ENCODE assay signal across 8 mouse cellular contexts in the genomic region with DNA sequence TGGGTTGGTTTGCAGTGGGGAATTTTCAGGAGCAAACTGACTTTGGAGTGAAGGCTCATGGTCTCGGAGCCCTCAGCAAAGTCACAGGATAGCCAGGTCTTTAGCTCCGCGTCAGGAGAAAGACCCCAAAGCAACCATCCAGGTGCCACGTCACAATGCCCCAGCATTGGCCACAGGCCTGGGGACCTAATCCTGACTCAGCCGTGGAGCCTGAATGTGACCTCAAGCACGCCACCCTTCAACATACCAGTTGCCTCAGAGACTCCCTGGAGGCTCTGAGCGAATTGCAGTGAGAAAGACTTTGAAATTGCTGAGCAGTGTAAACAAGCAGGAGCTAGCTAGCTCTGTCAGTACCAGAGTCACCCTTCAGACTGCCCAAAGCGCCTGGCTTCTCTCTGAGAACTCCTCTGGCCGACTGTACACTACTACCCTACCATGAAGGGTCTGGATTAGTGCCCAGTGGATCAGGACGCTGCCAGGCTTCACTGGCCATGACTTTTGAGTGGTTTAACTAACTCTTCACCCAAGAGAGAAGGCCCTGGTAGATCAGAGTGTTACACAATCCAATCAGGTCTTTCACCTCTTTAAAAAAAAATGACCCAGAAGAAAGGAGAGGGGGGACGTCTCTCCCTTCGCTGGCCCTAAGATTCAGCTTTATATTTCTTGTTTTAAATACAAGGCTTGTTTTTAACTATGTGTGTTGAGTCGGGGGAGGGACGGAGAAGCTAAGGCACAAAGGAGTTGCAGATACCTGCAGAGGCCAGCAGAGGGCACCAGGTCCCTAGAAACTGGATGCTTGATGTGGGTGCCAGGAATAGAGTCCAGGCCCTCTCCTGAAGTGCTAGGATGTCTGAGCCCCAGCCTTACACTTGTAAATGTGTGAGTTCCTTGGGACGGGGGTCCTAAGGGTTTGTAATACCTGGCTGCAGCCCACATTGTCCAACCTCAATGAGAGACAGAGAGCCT. TPM values are rescaled to one million over a fixed set of nuclear protein-coding genes. Genes with fewer than 3 reads are reported as not detected.
DNase-seq lines count a peak whose midpoint lies in the region; ATAC-seq and TF ChIP-seq lines count a peak whose summit lies in the region.

No protein-coding gene starts in this region.

- TF ChIP-seq CTCF in cerebellum, adult 2 months (IDR thresholded peaks at IDR 0.05; ENCODE audit: borderline replicate concordance, insufficient read depth, low read depth, low read length), result peak; percentile 74
- TF ChIP-seq CTCF in intestine, postnatal 0 days (IDR thresholded peaks at IDR 0.05; ENCODE audit: low read depth), result peak; percentile 91

- no peak for ATAC-seq in cerebellum, adult (ENCODE audit: insufficient number of reproducible peaks, low FRiP score, low TSS enrichment)
- no peak for ATAC-seq in intestine, postnatal 0 days
- no peak for ATAC-seq in stomach, embryonic 15.5 days (ENCODE audit: insufficient read depth, low FRiP score, low read depth)

- WGBS in cerebellum, adult 2 months, result 46% methylated on average over 15 of the region's 15 CpGs
- WGBS in intestine, postnatal 0 days, result 58% methylated on average over 15 of the region's 15 CpGs
- WGBS in stomach, embryonic 15.5 days, result 52% methylated on average over 15 of the region's 15 CpGs

- TF ChIP-seq POLR2A in cerebellum, adult 2 months (IDR thresholded peaks at IDR 0.05; ENCODE audit: borderline replicate concordance, insufficient read depth, low read length), result no peak

- no peak overlapping the region for H3K4me2 ChIP-seq in intestine, postnatal 0 days (replicated peaks; ENCODE audit: low read depth)
- H3K4me2 ChIP-seq in stomach, embryonic 15.5 days, result no peak overlapping the region

- no peaks in the 10 kb centered on the region for H3K36me3 ChIP-seq in intestine, postnatal 0 days (ENCODE audit: control insufficient read depth, insufficient read depth)
- H3K36me3 ChIP-seq in stomach, embryonic 15.5 days, result no peaks in the 10 kb centered on the region

- no peak overlapping the region for H3K4me3 ChIP-seq in cerebellum, adult 2 months (replicated peaks; ENCODE audit: insufficient read depth, low read depth, low read length)
- no peak overlapping the region for H3K4me3 ChIP-seq in intestine, postnatal 0 days (ENCODE audit: low read depth, low read length)
- H3K4me3 ChIP-seq in stomach, embryonic 15.5 days (replicated peaks), result no peak overlapping the region

- H3K9ac ChIP-seq in intestine, postnatal 0 days (ENCODE audit: low read depth, low read length), result no peak overlapping the region
- no peak overlapping the region for H3K9ac ChIP-seq in stomach, embryonic 15.5 days

- no peaks in the 10 kb centered on the region for H3K4me1 ChIP-seq in cerebellum, adult 2 months (ENCODE audit: control insufficient read depth, insufficient read depth, low read length)
- 0 out of 2 replicates have a peak, but pooled peaks cover 3% of the 10 kb centered on the region for H3K4me1 ChIP-seq in intestine, postnatal 0 days (replicated peaks; ENCODE audit: control insufficient read depth, insufficient read depth, low read length)
- H3K4me1 ChIP-seq in stomach, embryonic 15.5 days, result no peaks in the 10 kb centered on the region

- H3K27ac ChIP-seq in cerebellum, adult 2 months (ENCODE audit: insufficient read depth, low read length), result no peak overlapping the region
- no peak overlapping the region for H3K27ac ChIP-seq in intestine, postnatal 0 days (ENCODE audit: low read depth, low read length)
- peak overlapping the region; percentile 54 for H3K27ac ChIP-seq in stomach, embryonic 15.5 days

- DNase-seq in cerebellum, adult 2 months, result peak; percentile 32 to 45
- DNase-seq in right cerebral cortex, adult 2 months (ENCODE audit: low spot score in 2 of 2), result peak; percentile 23 to 25
- DNase-seq in right cerebral cortex, postnatal 25 days, result no peak
- peak; percentile 69 for DNase-seq in embryo, embryonic 10 days (ENCODE audit: low spot score)
- DNase-seq in lung, postnatal 14 days, result peak; percentile 63

- no peaks in the 10 kb centered on the region for H3K27me3 ChIP-seq in cerebellum, adult 2 months (ENCODE audit: control insufficient read depth, insufficient read depth, low read length)
- H3K27me3 ChIP-seq in intestine, postnatal 0 days (replicated peaks; ENCODE audit: control insufficient read depth, insufficient read depth, low read length), result no peaks in the 10 kb centered on the region
- no peaks in the 10 kb centered on the region for H3K27me3 ChIP-seq in stomach, embryonic 15.5 days (replicated peaks)

- H3K9me3 ChIP-seq in intestine, postnatal 0 days (ENCODE audit: control insufficient read depth), result no peaks in the 10 kb centered on the region
- H3K9me3 ChIP-seq in stomach, embryonic 15.5 days, result no peaks in the 10 kb centered on the region

RNA-seq across cellular contexts. Expression of a gene that starts 21.8 kb away (rescaled TPM):
- 57.5 and 60.9 TPM in 2 replicates for polyA plus RNA-seq in cerebellum, adult 2 months (2012; rRNA removed)
- 5.7 TPM in 2 replicates for polyA plus RNA-seq in intestine, postnatal 0 days (2015; fragmentation: Nextera tagmentation; extraction: Ambion mirVana)
- 4.5 and 4.7 TPM in 2 replicates for polyA plus RNA-seq in stomach, embryonic 15.5 days (2015; fragmentation: Nextera tagmentation; extraction: Ambion mirVana)

RNA-seq across cellular contexts. Expression of a gene that starts 22.0 kb away (rescaled TPM):
- polyA plus RNA-seq in cerebellum, adult 2 months (2012; rRNA removed), result 0.72 and 0.76 TPM in 2 replicates
- 0.09 TPM in 1 of 2 replicates, not detected in the other for polyA plus RNA-seq in intestine, postnatal 0 days (2015; fragmentation: Nextera tagmentation; extraction: Ambion mirVana)
- polyA plus RNA-seq in stomach, embryonic 15.5 days (2015; fragmentation: Nextera tagmentation; extraction: Ambion mirVana), result 0.23 and 0.27 TPM in 2 replicates

RNA-seq across cellular contexts. Expression of a gene that starts 56.8 kb away (rescaled TPM):
- 0.25 and 0.29 TPM in 2 replicates for polyA plus RNA-seq in cerebellum, adult 2 months (2012; rRNA removed)
- 0.39 and 0.51 TPM in 2 replicates for polyA plus RNA-seq in intestine, postnatal 0 days (2015; fragmentation: Nextera tagmentation; extraction: Ambion mirVana)
- polyA plus RNA-seq in stomach, embryonic 15.5 days (2015; fragmentation: Nextera tagmentation; extraction: Ambion mirVana), result 25.9 and 37.0 TPM in 2 replicates

Comparison
In these comparisons a context has a peak if more than half of its experiments do, and no peak if none do; other contexts are left out.
1. RNA of a gene that starts 56.8 kb away (polyA plus RNA-seq): 25.9 to 37.0 TPM in stomach, embryonic 15.5 days; 0.39 to 0.51 TPM in intestine, postnatal 0 days and 0.25 to 0.29 TPM in cerebellum, adult 2 months; every median in the first group is over 10 times any median in the second.